Mouse (Mus musculus) hindbrain, embryonic 11.5 days (tissue): Measurements from ENCODE around the gene Orc2. TPM values are rescaled to one million over a fixed set of nuclear protein-coding genes. Genes with fewer than 3 reads are reported as not detected.

Experiments
- ATAC-seq: fragments of 200-750 bp; cut with Nextera tagmentation; 2 replicates; pipeline ENCODE4 v1.8.0; 2017; ENCODE audit warnings: mild to moderate bottlenecking, moderate TSS enrichment, moderate library complexity; ENCODE audit not compliant: low FRiP score
- DNase-seq: peaks from one replicate; pipeline ENCODE4 v3.0.0-alpha.2; 2015; ENCODE audit warnings: low spot score
- H3K27ac ChIP-seq: fragments of 300-500 bp; sonication (generic); 2 replicates; pipeline ENCODE4 v1.5.1; 2014; ENCODE audit warnings: mild to moderate bottlenecking, low read depth, low read length
- H3K27me3 ChIP-seq: fragments of 300-500 bp; sonication (generic); 2 replicates; pipeline ENCODE4 v1.6.1; 2014; ENCODE audit warnings: mild to moderate bottlenecking, low read length, moderate library complexity, mixed read lengths; ENCODE audit not compliant: control insufficient read depth, insufficient read depth
- H3K36me3 ChIP-seq: fragments of 300-500 bp; sonication (generic); 2 replicates; pipeline ENCODE4 v1.6.1; 2014; ENCODE audit warnings: mild to moderate bottlenecking, low read length, moderate library complexity, mixed read lengths; ENCODE audit not compliant: control insufficient read depth, insufficient read depth
- H3K4me1 ChIP-seq: fragments of 300-500 bp; sonication (generic); replicated peaks from 2 replicates; pipeline ENCODE4 v1.6.1; 2014; ENCODE audit warnings: low read length, mixed read lengths; ENCODE audit not compliant: control insufficient read depth, insufficient read depth
- H3K4me2 ChIP-seq: fragments of 300-500 bp; sonication (generic); replicated peaks from 2 replicates; pipeline ENCODE4 v1.6.1; 2014; ENCODE audit warnings: mild to moderate bottlenecking, low read depth, low read length
- H3K4me3 ChIP-seq: fragments of 300-500 bp; sonication (generic); 2 replicates; pipeline ENCODE4 v1.5.1; 2014; ENCODE audit warnings: low read depth, low read length
- H3K9ac ChIP-seq: fragments of 300-500 bp; sonication (generic); 2 replicates; pipeline ENCODE4 v1.6.1; 2014; ENCODE audit warnings: low read depth, low read length
- H3K9me3 ChIP-seq: fragments of 300-500 bp; sonication (generic); 2 replicates; pipeline ENCODE4 v1.6.1; 2016; ENCODE audit warnings: low read length; ENCODE audit not compliant: control insufficient read depth
- WGBS: fragments of 180-500 bp; shearing (Covaris S2); extraction: QIAGEN DNeasy Blood & Tissue Kit; methylation state at CpG from one replicate; pipeline ENCODE4 v1.1.7; 2014; 5-methylcytosine and 5-hydroxymethylcytosine counted together
- polyA plus RNA-seq: library from polyadenylated mRNA; unstranded; fragments of >200 nt; fragmentation: Nextera tagmentation; extraction: Ambion mirVana; gene quantifications from 2 replicates; pipeline ENCODE4 v1.2.1, GENCODE M21; 2014

The Orc2 gene
- polyA plus RNA-seq: 42.1 and 45.2 TPM in 2 replicates

DNA sequence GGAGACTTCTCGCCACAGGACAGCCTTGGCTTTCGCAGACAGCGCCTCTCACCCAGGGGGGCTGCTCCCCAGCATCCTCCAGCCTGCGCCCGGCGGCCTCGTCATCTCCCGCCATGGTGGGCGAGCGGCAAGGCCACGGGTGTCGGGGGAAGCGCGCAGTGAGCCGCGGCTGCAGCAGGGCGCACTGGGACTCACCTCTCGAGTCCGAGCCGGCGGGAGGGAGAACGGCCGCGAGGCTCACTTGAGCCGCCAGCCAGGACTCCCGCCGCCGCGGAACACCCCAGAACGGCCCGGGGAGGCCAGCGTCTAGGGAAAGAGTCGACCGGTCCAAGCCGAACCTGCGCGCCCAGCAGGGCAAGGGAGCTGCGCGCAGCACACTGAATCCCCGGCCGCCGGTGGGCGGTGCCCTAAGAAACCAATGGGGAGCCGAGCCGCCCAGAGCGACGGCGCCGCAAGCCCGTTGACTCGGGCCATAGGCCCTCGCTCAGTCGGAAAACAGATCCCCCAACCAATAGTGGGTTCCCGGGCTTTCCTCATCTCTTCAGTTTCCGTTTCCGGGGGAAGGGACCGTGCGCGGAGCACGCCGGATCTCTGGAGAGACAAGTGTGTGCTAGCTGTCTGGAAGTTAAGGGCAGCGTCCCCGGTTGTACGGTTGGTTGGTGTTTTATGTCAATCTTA is at the start of gene Orc2:
Gene Orc2 (minus strand): TSS at position 533 of the 678 bp plus-strand sequence.
- H3K27ac ChIP-seq: peak within 1 kb of the TSS; percentile 76
- WGBS: under 1% methylated on average over 61 of the region's 64 CpGs
- peak; percentile 100 for ATAC-seq

DNA sequence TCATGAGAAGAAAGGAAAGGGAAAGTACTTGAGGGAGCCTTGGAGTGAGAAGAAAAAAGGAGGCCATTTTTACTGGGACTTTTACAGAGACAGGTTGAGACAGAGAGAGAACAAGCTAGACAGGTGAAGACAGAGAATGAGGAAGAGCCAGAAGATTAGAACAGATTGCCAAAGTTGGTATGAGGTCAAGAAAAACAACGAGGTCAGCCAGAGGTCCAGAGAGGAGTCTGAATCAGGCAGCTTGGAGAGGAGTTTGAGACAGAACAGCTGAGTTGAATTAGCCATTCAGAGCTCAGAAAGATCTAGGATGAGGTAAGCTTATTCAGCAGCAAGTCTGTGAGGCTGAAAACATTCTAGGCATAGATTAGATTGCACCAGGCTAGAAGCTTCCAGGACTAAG is 36.5 kb upstream of the Orc2 start:
- WGBS: 86% methylated on average over 1 of the region's 1 CpGs
- H3K9ac ChIP-seq: no peak overlapping the region
- H3K27ac ChIP-seq: no peak overlapping the region
- no peaks in the 10 kb centered on the region for H3K36me3 ChIP-seq
- H3K27me3 ChIP-seq: no peaks in the 10 kb centered on the region
- no peaks in the 10 kb centered on the region for H3K9me3 ChIP-seq
- ATAC-seq (no peak), DNase-seq (no peak)
- H3K4me2 ChIP-seq: no peak overlapping the region
- no peaks in the 10 kb centered on the region for H3K4me1 ChIP-seq
- H3K4me3 ChIP-seq: no peak overlapping the region

More for the DNA sequence above, at the start of gene Orc2:
- Histone ChIP-seq H3K27me3 (no peaks in the 10 kb centered on the region), H3K4me2 (peak within 1 kb of the TSS; percentile 84), H3K36me3 (no peaks in the 10 kb centered on the region), H3K9me3 (peaks cover 9% of the 10 kb centered on the region; the same call in 1 of the 2 replicates), H3K4me1 (no peaks in the 10 kb centered on the region), H3K9ac (peak within 1 kb of the TSS; percentile 92), H3K4me3 (peak within 1 kb of the TSS; percentile 95)
- peak; percentile 93 for DNase-seq

DNA sequence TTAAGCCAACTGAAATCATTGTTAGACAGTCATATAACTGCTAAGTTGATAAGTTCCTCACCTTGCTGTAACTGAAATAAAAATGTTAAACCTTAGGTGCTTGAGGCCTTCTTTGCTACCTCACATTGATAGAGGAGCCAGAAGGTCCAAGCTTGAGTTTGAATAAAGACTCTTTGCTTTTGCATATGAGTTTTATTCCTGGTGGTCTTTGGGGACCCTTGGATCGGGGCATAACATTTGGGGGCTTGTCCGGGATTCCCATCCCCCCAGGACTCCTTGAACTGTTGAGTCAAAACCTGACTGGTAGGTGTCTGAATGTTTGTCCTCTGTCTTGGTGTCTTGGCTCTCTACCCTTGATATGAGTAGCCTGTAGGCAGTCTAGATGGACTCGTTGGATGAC is 2.3 kb upstream of the Orc2 start:
- 96% methylated on average over 3 of the region's 3 CpGs for WGBS
- no peaks in the 10 kb centered on the region for H3K36me3 ChIP-seq
- H3K4me3 ChIP-seq: no peak overlapping the region
- no peak overlapping the region for H3K27ac ChIP-seq
- ATAC-seq: no peak
- DNase-seq: peak; percentile 14
- H3K9ac ChIP-seq: no peak overlapping the region
- no peaks in the 10 kb centered on the region for H3K4me1 ChIP-seq
- no peaks in the 10 kb centered on the region for H3K27me3 ChIP-seq
- peaks cover 9% of the 10 kb centered on the region; the same call in 1 of the 2 replicates for H3K9me3 ChIP-seq
- H3K4me2 ChIP-seq: no peak overlapping the region

DNA sequence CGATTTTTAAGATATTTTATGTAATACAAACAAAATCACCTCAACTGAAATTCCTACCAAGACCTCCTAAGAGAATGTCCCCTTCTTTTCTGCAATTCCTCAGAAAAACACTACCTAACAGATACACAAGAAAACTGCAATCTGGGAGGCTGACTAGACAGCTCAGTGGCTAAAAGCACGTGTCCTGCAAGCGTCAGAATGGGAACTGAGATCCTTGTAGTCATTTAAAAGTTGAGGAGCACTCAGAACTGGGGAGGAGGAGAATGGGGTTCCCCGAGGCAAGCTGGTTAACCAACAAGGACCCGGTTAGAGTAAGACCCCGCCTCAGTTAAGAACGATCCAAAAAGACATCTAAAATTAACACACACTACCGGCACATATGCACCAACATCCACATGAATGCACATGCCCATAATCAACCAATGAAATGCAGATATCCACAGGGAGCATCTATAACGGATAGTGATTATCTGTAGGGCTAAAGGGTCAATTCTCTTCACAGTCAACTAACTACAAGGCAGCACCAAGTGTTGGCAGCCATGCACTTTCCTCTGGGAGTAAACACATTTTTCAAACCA is 1.0 kb downstream of the Orc2 start:
- no peak for DNase-seq
- Histone ChIP-seq H3K4me1 (no peaks in the 10 kb centered on the region), H3K36me3 (no peaks in the 10 kb centered on the region), H3K9ac (peak overlapping the region; percentile 92), H3K4me3 (peak overlapping the region; percentile 95), H3K27me3 (no peaks in the 10 kb centered on the region), H3K9me3 (peaks cover 9% of the 10 kb centered on the region; the same call in 1 of the 2 replicates), H3K27ac (no peak overlapping the region; the same call in 1 of the 2 replicates), H3K4me2 (peak overlapping the region; percentile 84)
- ATAC-seq: peak; percentile 1; the same call in 1 of the 2 replicates
- WGBS: 35% methylated on average over 9 of the region's 9 CpGs

DNA sequence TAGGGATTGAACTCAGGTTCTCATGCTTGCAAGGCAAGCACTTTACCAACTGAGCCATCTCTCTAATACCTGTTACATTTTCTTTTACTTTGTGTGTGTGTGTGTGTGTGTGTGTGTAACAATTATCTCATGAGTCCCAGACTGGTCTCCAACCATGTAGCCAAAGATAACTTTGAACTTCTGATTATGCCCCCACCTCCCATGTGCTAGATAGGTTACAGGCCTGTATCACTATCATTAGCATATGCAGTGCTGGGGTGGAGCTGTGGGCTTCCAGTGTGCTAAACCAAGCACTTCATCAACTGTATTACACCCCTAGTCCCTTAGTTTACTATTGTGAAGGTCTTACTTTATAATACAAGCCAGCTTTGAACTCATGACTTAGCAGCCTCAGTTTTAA is 1.8 kb downstream of the Orc2 start:
- no peaks in the 10 kb centered on the region for H3K36me3 ChIP-seq
- no peak overlapping the region for H3K4me3 ChIP-seq
- peaks cover 9% of the 10 kb centered on the region; the same call in 1 of the 2 replicates for H3K9me3 ChIP-seq
- H3K27ac ChIP-seq: no peak overlapping the region
- DNase-seq (no peak), ATAC-seq (no peak)
- no peak overlapping the region for H3K9ac ChIP-seq
- H3K4me1 ChIP-seq: no peaks in the 10 kb centered on the region
- no peak overlapping the region for H3K4me2 ChIP-seq
- H3K27me3 ChIP-seq: no peaks in the 10 kb centered on the region

DNA sequence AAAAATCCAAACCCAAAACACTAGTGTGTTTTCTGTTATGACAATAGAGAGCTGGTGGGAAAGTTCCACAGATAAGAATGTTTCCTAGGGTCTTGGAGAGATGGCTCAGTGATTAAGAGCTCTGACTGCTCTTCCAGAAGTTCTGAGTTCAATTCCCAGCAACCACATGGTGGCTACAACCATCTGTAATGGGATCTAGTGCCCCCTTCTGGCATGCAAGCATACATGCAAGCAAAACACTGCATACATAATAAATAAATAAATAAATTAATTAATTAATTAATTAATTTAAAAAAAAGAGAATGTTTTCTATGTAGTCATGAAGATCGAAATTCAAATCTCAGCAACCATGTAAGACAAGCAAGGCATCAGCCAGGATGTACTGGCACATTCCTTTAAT is 6.2 kb downstream of the Orc2 start:
- H3K9me3 ChIP-seq: no peaks in the 10 kb centered on the region
- no peak for DNase-seq
- H3K36me3 ChIP-seq: peaks cover 5% of the 10 kb centered on the region; the same call in 1 of the 2 replicates
- no peak overlapping the region for H3K4me2 ChIP-seq
- no peak overlapping the region for H3K9ac ChIP-seq
- H3K4me3 ChIP-seq: no peak overlapping the region
- 96% methylated on average over 1 of the region's 1 CpGs for WGBS
- H3K27ac ChIP-seq: no peak overlapping the region
- ATAC-seq: no peak
- H3K27me3 ChIP-seq: no peaks in the 10 kb centered on the region
- no peaks in the 10 kb centered on the region for H3K4me1 ChIP-seq

DNA sequence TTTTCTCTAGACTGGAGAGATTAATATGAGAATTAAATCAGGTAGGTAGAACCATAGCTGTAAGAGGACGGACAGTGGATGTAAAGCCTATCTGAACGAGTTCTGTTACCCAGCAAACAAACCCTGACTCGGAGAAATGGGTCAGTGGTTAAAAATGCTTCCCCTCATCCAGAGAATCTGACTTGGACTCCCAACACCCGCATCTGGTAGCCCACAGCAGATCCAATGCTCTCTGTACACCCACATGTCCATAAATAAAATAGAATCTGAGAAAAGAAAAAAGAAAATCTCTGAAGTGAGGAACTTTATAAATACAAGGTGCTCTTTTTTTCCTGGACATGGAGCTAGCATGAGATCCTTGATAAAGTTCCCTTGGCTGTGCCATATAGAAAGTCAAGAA is 7.2 kb downstream of the Orc2 start:
- DNase-seq: no peak

DNA sequence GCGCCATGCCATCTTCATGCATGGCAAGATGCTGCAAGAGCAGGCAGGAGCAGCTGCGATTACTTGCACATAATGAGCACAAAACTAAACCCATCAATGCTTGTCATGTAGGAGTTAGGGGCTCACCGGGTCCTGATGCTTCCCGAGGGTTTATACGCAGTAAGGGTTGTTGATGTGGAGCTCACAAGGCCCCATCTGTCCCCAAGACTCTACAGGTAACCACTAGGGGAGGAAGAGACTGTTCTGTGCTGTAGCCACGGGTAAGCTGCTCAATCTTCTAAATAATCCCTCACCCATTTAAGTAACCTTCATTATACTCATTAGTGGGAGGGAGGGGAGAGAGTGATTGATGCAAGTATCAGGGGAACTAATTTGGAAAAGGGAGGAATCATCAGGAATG is 9.3 kb downstream of the Orc2 start:
- ATAC-seq: no peak
- 92% methylated on average over 6 of the region's 6 CpGs for WGBS

More for the DNA sequence above, 7.2 kb downstream of the Orc2 start:
- Histone ChIP-seq H3K36me3 (peaks cover 6% of the 10 kb centered on the region; the same call in 1 of the 2 replicates), H3K27me3 (no peaks in the 10 kb centered on the region), H3K9ac (no peak overlapping the region), H3K4me3 (no peak overlapping the region), H3K9me3 (no peaks in the 10 kb centered on the region), H3K4me2 (no peak overlapping the region), H3K27ac (no peak overlapping the region), H3K4me1 (no peaks in the 10 kb centered on the region)
- 96% methylated on average over 4 of the region's 4 CpGs for WGBS
- ATAC-seq: no peak

DNA sequence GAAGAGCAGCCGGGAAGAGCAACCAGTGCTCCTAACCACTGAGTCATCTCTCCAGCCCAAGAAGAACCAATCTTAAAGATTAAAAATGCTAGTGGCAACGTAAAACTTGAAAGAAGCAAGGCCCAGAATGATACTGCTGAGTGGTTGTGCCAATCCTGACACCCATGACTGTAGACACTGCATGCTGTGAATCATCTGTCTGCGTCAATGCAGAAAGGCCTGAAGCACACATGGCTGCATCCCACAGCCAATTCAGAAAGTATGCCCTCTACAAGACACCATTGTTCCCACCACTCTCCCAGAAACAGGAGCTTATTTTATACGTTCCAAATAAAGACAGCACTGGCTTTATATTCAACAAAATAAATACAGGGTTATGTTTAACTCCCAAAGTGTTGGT is 22.3 kb downstream of the Orc2 start:
- DNase-seq (no peak), ATAC-seq (no peak)
- Histone ChIP-seq H3K4me3 (no peak overlapping the region), H3K9ac (no peak overlapping the region), H3K4me2 (no peak overlapping the region), H3K27ac (no peak overlapping the region), H3K36me3 (peaks cover 19% of the 10 kb centered on the region; the same call in 1 of the 2 replicates), H3K9me3 (no peaks in the 10 kb centered on the region), H3K27me3 (no peaks in the 10 kb centered on the region), H3K4me1 (no peaks in the 10 kb centered on the region)
- WGBS: 98% methylated on average over 4 of the region's 4 CpGs

More for the DNA sequence above, 9.3 kb downstream of the Orc2 start:
- Histone ChIP-seq H3K36me3 (peaks cover 9% of the 10 kb centered on the region; the same call in 1 of the 2 replicates), H3K4me1 (no peaks in the 10 kb centered on the region), H3K27me3 (no peaks in the 10 kb centered on the region), H3K27ac (no peak overlapping the region), H3K4me2 (no peak overlapping the region), H3K9me3 (no peaks in the 10 kb centered on the region), H3K9ac (no peak overlapping the region), H3K4me3 (no peak overlapping the region)
- no peak for DNase-seq
